Mouse (Mus musculus): ENCODE data around the gene Lcn2.

The Lcn2 gene

DNA sequence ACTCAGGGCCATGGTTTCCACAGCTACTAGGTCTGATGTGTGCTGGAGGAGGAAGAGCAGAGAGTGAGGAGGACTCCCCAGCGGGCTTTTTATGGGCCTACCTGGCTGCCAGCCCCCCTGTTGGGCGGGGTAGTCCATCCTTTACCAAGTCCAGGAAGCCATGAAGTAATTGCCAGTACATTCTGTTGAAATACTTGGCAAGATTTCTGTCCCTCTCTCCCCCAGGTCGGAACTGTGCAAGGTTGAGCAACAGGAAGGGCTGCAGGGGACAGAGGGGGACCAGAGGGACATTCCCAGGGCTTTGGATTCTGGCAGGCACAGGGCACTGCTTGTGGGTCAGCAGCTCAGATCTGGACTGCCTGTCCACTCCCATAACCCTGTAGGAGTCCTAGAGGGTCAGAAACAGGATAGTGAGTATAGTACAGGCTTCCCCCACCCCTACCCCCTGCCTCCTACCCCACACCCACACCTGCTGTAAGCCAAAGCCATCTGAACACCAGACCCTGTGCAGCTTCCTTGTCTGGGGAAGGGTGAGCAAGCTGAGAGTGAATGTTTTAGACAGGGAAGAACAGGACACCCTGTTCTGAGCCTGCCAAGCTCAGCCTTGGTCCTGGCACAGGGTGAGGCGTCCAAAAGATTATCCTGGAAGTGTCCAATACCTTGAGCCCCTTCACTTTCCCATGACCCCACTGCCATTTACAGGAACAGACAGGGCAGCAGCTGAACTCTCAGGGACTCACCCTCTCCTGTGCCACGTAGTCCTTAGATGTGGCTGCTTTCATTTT, at the start of gene Lcn2:
Gene Lcn2, minus strand, starts transcription at position 547 of the 785 bp plus-strand sequence.
- no peak for DNase-seq (ENCODE audit: low spot score in 2 of 2)

DNA sequence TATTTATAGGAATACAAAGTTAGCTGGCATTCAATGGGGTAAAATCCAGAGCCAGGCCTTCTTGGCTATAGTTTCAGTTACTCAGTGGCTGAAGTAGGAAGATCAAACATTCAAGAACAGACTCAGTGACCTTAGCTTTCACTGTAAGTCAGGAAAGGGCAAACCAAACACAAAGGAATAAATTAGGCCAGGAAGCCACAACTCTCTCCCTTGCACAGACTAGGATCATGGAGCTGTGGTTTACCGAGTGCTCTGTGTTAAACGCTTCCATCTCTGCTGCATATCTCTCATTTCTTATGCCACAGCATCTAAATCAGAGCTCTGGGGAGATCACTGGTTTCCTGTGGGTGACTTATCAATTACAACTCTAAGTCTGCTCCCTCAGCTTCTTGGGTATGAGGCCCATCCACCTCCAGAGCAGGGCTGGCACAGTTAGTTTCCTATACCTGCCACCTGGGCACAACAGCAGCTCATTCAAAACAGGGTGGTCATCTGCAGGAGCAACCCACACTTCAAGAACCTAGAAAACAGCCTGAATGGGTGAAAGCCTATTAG, 49.6 kb upstream of the Lcn2 start:
- no peak for DNase-seq (ENCODE audit: low spot score in 2 of 2)

GRCm38 (mm10) chr2:32436686-32437372, 48.8 kb upstream of the Lcn2 start:
- DNase-seq (ENCODE audit: low spot score in 2 of 2): no peak

GRCm38 (mm10) chr2:32430701-32431676, 42.9 kb upstream of the Lcn2 start:
- DNase-seq (ENCODE audit: low spot score in 2 of 2): no peak

GRCm38 (mm10) chr2:32429215-32429891, 41.3 kb upstream of the Lcn2 start:
- no peak for DNase-seq (ENCODE audit: low spot score in 2 of 2)

GRCm38 (mm10) chr2:32428262-32428722, 40.2 kb upstream of the Lcn2 start:
- DNase-seq (ENCODE audit: low spot score in 2 of 2): no peak

GRCm38 (mm10) chr2:32427720-32428119, 39.7 kb upstream of the Lcn2 start:
- no peak for DNase-seq (ENCODE audit: low spot score in 2 of 2)

DNA sequence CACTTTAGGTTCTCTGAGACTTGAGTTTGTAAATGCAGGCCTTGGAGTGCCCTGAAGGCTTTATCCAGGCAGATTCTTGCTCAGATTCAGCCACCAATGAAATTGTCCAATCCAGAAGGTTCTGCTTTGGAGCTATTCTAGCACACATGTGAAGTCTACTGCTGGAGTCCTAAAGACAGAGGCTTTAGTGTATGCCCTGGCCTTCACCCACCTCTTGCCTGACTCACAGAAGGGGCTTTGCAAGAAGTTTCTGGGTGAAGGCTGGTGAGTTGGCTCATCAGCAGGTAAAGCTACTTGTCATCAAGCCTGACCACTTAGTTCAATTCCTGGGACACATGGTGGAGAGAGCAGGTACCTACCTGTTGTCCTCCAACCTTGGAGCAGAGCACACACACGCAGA, 38.1 kb upstream of the Lcn2 start:
- no peak for DNase-seq (ENCODE audit: low spot score in 2 of 2)

DNA sequence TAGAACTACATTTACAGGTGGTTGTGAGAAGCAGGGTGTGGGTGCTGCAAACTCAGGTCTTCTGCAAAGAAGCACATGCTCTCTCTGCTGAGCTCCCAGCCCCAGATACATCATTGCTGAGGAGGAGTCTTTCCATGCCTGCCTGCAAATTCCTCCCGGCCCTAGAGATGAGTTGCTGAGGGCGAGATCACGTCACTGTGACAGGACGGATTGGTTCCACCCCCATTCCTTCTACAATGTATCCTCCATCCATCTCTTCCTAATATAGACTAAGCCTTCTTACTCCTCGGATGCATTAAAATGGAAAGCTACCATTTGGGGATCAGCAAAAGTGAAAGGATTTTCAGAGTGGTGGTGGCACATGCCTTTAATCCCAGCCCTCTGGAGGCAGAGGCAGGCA, 37.5 kb upstream of the Lcn2 start:
- DNase-seq (ENCODE audit: low spot score in 2 of 2): no peak

GRCm38 (mm10) chr2:32424796-32425195, 36.7 kb upstream of the Lcn2 start:
- DNase-seq (ENCODE audit: low spot score in 2 of 2): no peak

GRCm38 (mm10) chr2:32423481-32424331, 35.7 kb upstream of the Lcn2 start:
- no peak for DNase-seq (ENCODE audit: low spot score in 2 of 2)

GRCm38 (mm10) chr2:32421851-32422251, 33.8 kb upstream of the Lcn2 start:
- no peak for DNase-seq (ENCODE audit: low spot score in 2 of 2)

DNA sequence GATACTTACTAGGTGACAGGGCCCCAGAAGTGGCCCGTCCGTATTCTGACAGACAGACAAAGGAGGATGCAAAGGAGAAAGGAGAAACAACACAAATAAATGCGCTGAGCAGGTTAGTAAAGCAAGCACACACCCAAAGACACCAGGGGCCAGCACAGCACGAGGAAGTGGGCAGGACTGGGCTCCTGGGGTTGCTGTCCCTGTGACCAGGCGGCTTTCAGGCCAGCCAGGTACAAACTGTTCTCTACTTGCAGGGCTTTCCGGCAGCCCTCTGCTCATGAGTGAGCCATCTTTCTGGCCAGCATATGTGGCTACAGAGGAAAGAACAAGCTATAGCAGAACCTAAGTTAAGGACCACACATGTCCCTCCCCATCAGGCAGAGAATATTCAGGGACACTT, 32.6 kb upstream of the Lcn2 start:
- DNase-seq (ENCODE audit: low spot score in 2 of 2): no peak

DNA sequence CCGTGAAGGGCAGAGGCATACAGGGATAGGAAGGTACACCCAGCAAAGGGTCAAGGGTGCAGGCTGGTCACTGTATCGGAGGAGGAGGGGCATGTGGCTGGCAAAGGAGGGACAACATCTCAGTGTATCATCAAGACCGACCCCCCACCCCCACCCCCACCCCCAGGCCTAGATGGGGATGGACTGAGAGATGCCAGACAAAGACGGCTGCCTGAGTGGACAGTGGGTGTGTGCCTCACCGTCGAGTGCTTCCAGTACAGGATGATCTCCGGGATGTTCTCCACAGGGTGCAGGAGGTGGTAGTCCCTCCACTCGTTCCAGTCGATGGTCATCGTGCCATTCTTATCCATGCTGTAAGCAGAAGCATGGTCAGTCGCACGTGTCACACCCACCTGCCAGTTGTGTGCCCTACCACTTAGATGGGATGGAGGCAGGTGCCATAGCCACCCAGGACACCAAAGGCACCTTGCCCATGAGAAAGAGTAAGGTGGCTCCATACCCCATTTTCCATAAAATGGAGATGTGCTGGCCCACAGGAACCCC, 32.1 kb upstream of the Lcn2 start:
- DNase-seq (ENCODE audit: low spot score in 2 of 2): no peak

DNA sequence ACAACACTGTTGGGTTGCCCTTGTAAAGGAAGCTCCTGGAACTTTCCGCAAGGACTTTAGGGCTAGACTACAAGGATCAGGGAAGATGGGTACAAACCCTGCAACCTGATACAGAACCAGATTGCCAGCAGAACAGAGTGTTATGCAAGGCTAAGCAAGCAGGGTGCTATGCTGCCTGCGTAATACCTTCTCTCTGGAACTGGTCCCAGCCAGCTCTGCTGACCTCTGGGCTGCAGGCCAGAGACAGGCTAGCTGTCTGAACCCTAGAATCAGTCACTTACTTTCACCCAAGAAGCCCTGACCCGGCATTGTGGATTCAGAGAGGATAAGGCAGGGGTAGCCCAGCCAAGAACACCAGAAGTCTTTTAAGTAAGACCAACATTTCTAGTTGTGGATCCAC, 31.3 kb upstream of the Lcn2 start:
- DNase-seq (ENCODE audit: low spot score in 2 of 2): no peak

GRCm38 (mm10) chr2:32418430-32419151, 30.5 kb upstream of the Lcn2 start:
- DNase-seq (ENCODE audit: low spot score in 2 of 2): no peak

- no peak for DNase-seq (ENCODE audit: low spot score in 2 of 2)
Measured at GRCm38 (mm10) chr2:32417486-32417885, 29.4 kb upstream of the Lcn2 start.

GRCm38 (mm10) chr2:32416556-32416955, 28.5 kb upstream of the Lcn2 start:
- no peak for DNase-seq (ENCODE audit: low spot score in 2 of 2)

DNA sequence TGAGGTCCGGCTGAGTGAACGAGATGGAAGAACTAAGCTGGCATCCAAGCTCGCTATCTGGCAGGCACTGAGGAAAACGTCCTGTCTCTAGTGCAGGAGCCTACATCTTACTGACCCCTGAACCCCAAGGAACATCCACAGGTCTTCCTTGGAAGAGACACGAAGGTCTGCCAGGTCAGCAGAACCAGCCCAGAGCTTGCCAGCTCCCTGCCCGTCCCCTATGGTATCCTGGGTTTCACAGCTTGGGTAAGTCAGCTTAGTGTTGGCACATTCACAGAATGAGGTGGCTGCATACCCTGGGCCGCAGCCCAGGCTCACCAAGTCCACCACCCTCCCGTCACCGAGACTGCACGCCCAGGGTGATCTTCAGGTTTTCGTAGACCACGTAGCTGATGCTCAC, 27.7 kb upstream of the Lcn2 start:
- DNase-seq (ENCODE audit: low spot score in 2 of 2): no peak
